Mouse (Mus musculus) kidney, adult 2 months (tissue): Measurements from ENCODE around the gene Shkbp1.

Experiments used
- CTCF ChIP-seq: fragments of 200-500 bp; conservative IDR thresholded peaks from 2 replicates; pipeline ENCODE4 v1.5.1; 2011; ENCODE audit warnings: low read depth, mild to moderate bottlenecking, control low read depth, low read length, moderate library complexity, mixed read lengths; ENCODE audit not compliant: insufficient read depth, insufficient read length
- POLR2A ChIP-seq: fragments of 200-500 bp; IDR thresholded peaks from one replicate; pipeline ENCODE4 v1.6.1; 2011; ENCODE audit warnings: low read depth, low read length, control low read depth

GRCm38 (mm10) chr7:27310306-27310705, 45.5 kb downstream of the Shkbp1 start:
- no peak for TF ChIP-seq CTCF
- no peak for TF ChIP-seq POLR2A
